Mouse (Mus musculus): ENCODE measurements around the gene Abi3. TPM values are rescaled to one million over a fixed set of nuclear protein-coding genes. Genes with fewer than 3 reads are reported as not detected.

Abi3 gene
- polyA plus RNA-seq, 1 experiment from 2014 or later, result 7.2 TPM

DNA sequence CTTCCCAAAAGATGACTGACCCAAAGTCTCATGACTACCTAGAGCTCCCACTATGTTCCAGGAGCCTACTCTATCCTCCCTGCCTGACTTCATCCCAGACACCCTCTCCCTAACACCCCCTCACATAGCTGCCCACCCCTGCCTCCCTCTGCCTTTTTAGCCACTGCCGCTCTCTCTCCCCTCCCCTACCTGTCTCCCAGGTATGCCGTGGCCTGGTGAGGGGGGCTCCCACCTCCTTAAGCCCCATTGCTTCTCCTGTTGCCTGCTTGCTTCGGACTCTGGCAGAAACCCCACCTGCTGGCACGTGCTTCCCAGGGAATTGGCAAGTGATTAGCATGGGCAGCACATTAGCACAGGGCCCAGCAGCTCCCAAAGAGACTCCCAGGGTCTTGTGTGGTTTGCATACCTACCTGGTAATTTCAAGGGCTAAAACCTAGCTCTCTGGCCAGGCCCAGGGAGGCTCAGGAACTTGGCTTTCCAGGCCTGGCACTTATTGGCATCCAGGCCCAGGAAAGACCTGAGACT is 12.7 kb downstream of the Abi3 start:
- 34% methylated on average over 4 of the region's 4 CpGs for WGBS
- H3K4me2 ChIP-seq, result no peak overlapping the region

DNA sequence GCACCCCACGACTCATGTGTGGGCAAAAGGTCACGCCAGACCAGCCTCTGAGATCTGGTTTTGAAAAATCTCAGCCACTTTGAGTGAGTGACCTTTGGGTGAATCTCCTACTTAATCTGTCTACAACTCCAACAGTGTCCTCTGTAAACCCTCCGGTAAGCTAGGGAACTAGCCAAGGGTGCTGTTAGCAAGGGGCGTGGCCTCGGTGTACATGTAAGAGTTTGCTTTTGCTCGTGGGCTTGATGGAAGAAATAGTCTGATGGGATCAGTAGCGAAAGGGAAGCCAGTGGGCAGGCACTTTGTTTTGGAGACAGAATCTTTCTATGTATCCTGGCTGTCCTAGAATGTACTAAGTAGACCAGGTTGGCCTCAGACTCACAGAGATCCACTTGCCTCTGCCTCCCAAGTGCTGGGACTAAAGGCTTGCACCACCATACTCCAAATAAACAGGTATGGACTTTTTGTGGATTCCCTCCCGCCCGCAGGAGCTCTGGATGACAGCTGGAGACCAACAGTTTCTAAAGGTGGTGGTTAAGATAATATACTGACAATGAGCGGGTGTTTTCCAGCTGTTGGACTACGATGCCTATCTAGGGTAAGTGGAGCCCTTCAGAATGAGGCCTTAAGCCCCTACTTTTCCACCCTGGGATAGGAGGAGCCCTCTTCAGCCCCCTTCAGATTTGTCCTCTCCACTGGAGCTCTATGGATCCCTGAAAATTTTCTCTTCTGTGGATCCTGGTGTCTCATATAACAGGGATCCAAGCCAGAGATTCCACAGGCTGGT is 13.9 kb downstream of the Abi3 start:
- WGBS, result 61% methylated on average over 11 of the region's 11 CpGs
- Histone ChIP-seq H3K9me3 (ENCODE audit: low read depth, low read length) (no peaks in the 10 kb centered on the region), H3K4me3 (ENCODE audit: low read depth, low read length) (no peak overlapping the region), H3K27me3 (ENCODE audit: insufficient read depth, low read length) (peaks cover 79% of the 10 kb centered on the region), H3K4me1 (ENCODE audit: insufficient read depth) (no peaks in the 10 kb centered on the region), H3K4me2 (no peak overlapping the region), H3K9ac (no peak overlapping the region), H3K36me3 (ENCODE audit: insufficient read depth) (no peaks in the 10 kb centered on the region), H3K27ac (ENCODE audit: low read depth) (no peak overlapping the region)
- DNase-seq, result no peak
- TF ChIP-seq CTCF (IDR thresholded peaks at IDR 0.05; ENCODE audit: low read depth), result no peak
- no peak for ATAC-seq (ENCODE audit: insufficient read depth)

More for the DNA sequence above, 12.7 kb downstream of the Abi3 start:
- no peak overlapping the region for H3K27ac ChIP-seq (ENCODE audit: low read depth)
- H3K9ac ChIP-seq, result no peak overlapping the region
- DNase-seq (no peak), ATAC-seq (ENCODE audit: insufficient read depth) (no peak)
- H3K36me3 ChIP-seq (ENCODE audit: insufficient read depth), result no peaks in the 10 kb centered on the region
- TF ChIP-seq CTCF (IDR thresholded peaks at IDR 0.05; ENCODE audit: low read depth), result no peak
- peaks cover 4% of the 10 kb centered on the region for H3K4me1 ChIP-seq (ENCODE audit: insufficient read depth)
- H3K4me3 ChIP-seq (ENCODE audit: low read depth, low read length), result no peak overlapping the region
- H3K9me3 ChIP-seq (ENCODE audit: low read depth, low read length), result no peaks in the 10 kb centered on the region
- peaks cover 90% of the 10 kb centered on the region for H3K27me3 ChIP-seq (ENCODE audit: insufficient read depth, low read length)

GRCm38 (mm10) chr11:95827464-95828085 is 14.7 kb downstream of the Abi3 start:
- Histone ChIP-seq H3K4me2 (no peak overlapping the region), H3K9me3 (ENCODE audit: low read depth, low read length) (no peaks in the 10 kb centered on the region), H3K4me3 (ENCODE audit: low read depth, low read length) (no peak overlapping the region), H3K27ac (ENCODE audit: low read depth) (no peak overlapping the region), H3K9ac (no peak overlapping the region), H3K4me1 (ENCODE audit: insufficient read depth) (no peaks in the 10 kb centered on the region), H3K27me3 (ENCODE audit: insufficient read depth, low read length) (peaks cover 71% of the 10 kb centered on the region), H3K36me3 (ENCODE audit: insufficient read depth) (no peaks in the 10 kb centered on the region)
- TF ChIP-seq CTCF (IDR thresholded peaks at IDR 0.05; ENCODE audit: low read depth), result peak; percentile 85
- 15% methylated on average over 3 of the region's 3 CpGs for WGBS
- DNase-seq, result peak; percentile 91
- no peak for ATAC-seq (ENCODE audit: insufficient read depth)

DNA sequence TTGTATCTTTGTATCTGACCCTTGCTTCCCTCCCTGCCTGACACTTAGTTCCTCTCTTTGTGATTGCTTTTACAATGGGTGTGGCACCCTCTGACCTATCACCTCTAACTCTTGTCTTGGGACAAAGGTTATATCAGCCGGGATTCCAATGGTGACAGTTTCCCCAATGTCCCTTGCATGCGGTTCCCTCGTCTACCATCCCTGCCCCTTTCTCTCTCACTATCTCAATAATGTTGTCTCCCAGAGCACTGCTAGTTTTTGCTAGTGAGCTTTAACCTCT is 15.2 kb downstream of the Abi3 start:
- H3K27me3 ChIP-seq (ENCODE audit: insufficient read depth, low read length), result peaks cover 71% of the 10 kb centered on the region
- H3K36me3 ChIP-seq (ENCODE audit: insufficient read depth), result no peaks in the 10 kb centered on the region
- H3K4me3 ChIP-seq (ENCODE audit: low read depth, low read length), result no peak overlapping the region
- 25% methylated on average over 3 of the region's 3 CpGs for WGBS
- no peak for ATAC-seq (ENCODE audit: insufficient read depth)
- TF ChIP-seq CTCF (IDR thresholded peaks at IDR 0.05; ENCODE audit: low read depth), result no peak
- no peak for DNase-seq
- no peak overlapping the region for H3K27ac ChIP-seq (ENCODE audit: low read depth)
- H3K9ac ChIP-seq, result no peak overlapping the region
- no peaks in the 10 kb centered on the region for H3K9me3 ChIP-seq (ENCODE audit: low read depth, low read length)
- H3K4me2 ChIP-seq, result no peak overlapping the region
- no peaks in the 10 kb centered on the region for H3K4me1 ChIP-seq (ENCODE audit: insufficient read depth)

GRCm38 (mm10) chr11:95826317-95827167 is 15.7 kb downstream of the Abi3 start:
- DNase-seq (no peak), ATAC-seq (ENCODE audit: insufficient read depth) (no peak)
- no peak overlapping the region for H3K4me3 ChIP-seq (ENCODE audit: low read depth, low read length)
- no peak overlapping the region for H3K4me2 ChIP-seq
- WGBS, result 43% methylated on average over 6 of the region's 6 CpGs
- H3K4me1 ChIP-seq (ENCODE audit: insufficient read depth), result no peaks in the 10 kb centered on the region
- peaks cover 66% of the 10 kb centered on the region for H3K27me3 ChIP-seq (ENCODE audit: insufficient read depth, low read length)
- H3K27ac ChIP-seq (ENCODE audit: low read depth), result no peak overlapping the region
- H3K9me3 ChIP-seq (ENCODE audit: low read depth, low read length), result no peaks in the 10 kb centered on the region
- H3K36me3 ChIP-seq (ENCODE audit: insufficient read depth), result no peaks in the 10 kb centered on the region
- no peak for TF ChIP-seq CTCF (IDR thresholded peaks at IDR 0.05; ENCODE audit: low read depth)
- no peak overlapping the region for H3K9ac ChIP-seq

DNA sequence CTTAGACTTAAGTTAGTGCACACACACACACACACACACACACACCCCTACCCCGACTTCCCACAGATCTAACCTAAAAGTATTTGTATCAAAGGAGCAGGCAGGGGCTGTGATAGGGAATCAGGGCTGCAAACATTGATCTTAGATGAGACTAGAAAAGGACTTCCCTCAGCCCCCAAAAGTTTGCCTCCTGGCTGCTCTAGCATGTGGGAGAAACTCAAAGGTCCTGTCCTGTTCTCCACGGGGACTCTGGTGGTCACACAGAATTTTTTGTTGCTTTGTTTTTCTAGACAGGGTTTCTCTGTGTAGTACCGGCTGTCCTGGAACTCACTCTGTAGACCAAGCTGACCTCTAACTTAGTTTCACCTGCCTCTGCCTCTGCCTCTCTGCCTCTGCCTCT is 16.7 kb downstream of the Abi3 start:
- Histone ChIP-seq H3K4me1 (ENCODE audit: insufficient read depth) (no peaks in the 10 kb centered on the region), H3K27ac (ENCODE audit: low read depth) (no peak overlapping the region), H3K9me3 (ENCODE audit: low read depth, low read length) (no peaks in the 10 kb centered on the region), H3K4me3 (ENCODE audit: low read depth, low read length) (no peak overlapping the region), H3K4me2 (peak overlapping the region; percentile 100; the same call in 1 of the 2 replicates), H3K36me3 (ENCODE audit: insufficient read depth) (no peaks in the 10 kb centered on the region), H3K9ac (no peak overlapping the region), H3K27me3 (ENCODE audit: insufficient read depth, low read length) (peaks cover 57% of the 10 kb centered on the region)
- ATAC-seq (ENCODE audit: insufficient read depth) (no peak), DNase-seq (no peak)
- 54% methylated on average over 3 of the region's 3 CpGs for WGBS
- TF ChIP-seq CTCF (IDR thresholded peaks at IDR 0.05; ENCODE audit: low read depth), result no peak

DNA sequence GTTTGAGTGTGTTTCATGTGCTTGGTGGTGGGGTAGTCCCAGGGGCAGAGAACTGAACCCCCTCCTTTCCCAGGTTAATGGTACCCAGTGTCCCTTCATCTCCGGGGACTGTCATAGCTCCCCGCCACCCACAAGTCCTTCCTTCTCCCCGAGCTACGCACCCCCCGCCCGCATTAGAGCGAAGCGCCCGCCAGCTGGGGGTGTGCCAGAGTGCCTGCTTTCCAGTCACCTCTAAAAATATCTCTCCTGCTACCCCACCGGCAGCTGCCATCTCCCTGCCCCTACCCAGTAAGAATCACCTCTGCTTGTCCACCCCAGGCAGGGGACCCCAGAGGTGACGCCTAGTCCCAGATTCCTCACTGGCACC is 17.4 kb downstream of the Abi3 start:
- TF ChIP-seq CTCF (IDR thresholded peaks at IDR 0.05; ENCODE audit: low read depth), result no peak
- H3K4me2 ChIP-seq, result peak overlapping the region; percentile 100
- no peaks in the 10 kb centered on the region for H3K9me3 ChIP-seq (ENCODE audit: low read depth, low read length)
- 0 out of 2 replicates have a peak overlapping the region, but pooled peaks have one; percentile 24 for H3K27ac ChIP-seq (ENCODE audit: low read depth)
- ATAC-seq (ENCODE audit: insufficient read depth) (peak; percentile 15; the same call in 1 of the 2 replicates), DNase-seq (no peak)
- no peaks in the 10 kb centered on the region for H3K4me1 ChIP-seq (ENCODE audit: insufficient read depth)
- H3K36me3 ChIP-seq (ENCODE audit: insufficient read depth), result no peaks in the 10 kb centered on the region
- under 1% methylated on average over 11 of the region's 11 CpGs for WGBS
- H3K27me3 ChIP-seq (ENCODE audit: insufficient read depth, low read length), result peaks cover 50% of the 10 kb centered on the region
- peak overlapping the region; percentile 64 for H3K9ac ChIP-seq
- peak overlapping the region; percentile 65 for H3K4me3 ChIP-seq (ENCODE audit: low read depth, low read length)

Measured in lung, embryonic 14.5 days (tissue).